In genomic region chr6:91514135-91514534, GRCm38 (mm10) we compare ENCODE assay signal across 11 mouse cellular contexts. TPM values are rescaled to one million over a fixed set of nuclear protein-coding genes. Genes with fewer than 3 reads are reported as not detected.
DNase-seq lines count a peak whose midpoint lies in the region; ATAC-seq and TF ChIP-seq lines count a peak whose summit lies in the region.
"Had no signal": no experiment of that assay in that cellular context is flagged by ENCODE, and none has a peak within 500 bp of the region (broad histone marks: within the 10 kb centered on the region; RNA-seq: fewer than 3 reads in every experiment).

No protein-coding gene starts in this region.

- H3K9me3 ChIP-seq in kidney, embryonic 16.5 days (ENCODE audit: low read length), result no peaks in the 10 kb centered on the region
- no peaks in the 10 kb centered on the region for H3K9me3 ChIP-seq in embryonic facial prominence, embryonic 14.5 days (ENCODE audit: control insufficient read depth, low read length)
- H3K9me3 ChIP-seq in liver, embryonic 14.5 days (ENCODE audit: control insufficient read depth, low read length), result no peaks in the 10 kb centered on the region
- H3K9me3 ChIP-seq: liver, embryonic 15.5 days had no signal

- H3K4me2 ChIP-seq in kidney, embryonic 16.5 days (replicated peaks; ENCODE audit: low read depth, low read length), result peak overlapping the region; percentile 76; the same call in 1 of the 2 replicates
- no peak overlapping the region for H3K4me2 ChIP-seq in embryonic facial prominence, embryonic 14.5 days (ENCODE audit: low read depth, low read length)
- peak overlapping the region; percentile 95; the same call in 1 of the 2 replicates for H3K4me2 ChIP-seq in liver, embryonic 14.5 days (ENCODE audit: low read depth)

- peaks cover 17% of the 10 kb centered on the region; the same call in 1 of the 2 replicates for H3K36me3 ChIP-seq in kidney, embryonic 16.5 days (ENCODE audit: insufficient read depth, low read length)
- peaks cover 34% of the 10 kb centered on the region for H3K36me3 ChIP-seq in embryonic facial prominence, embryonic 14.5 days (ENCODE audit: control insufficient read depth, insufficient read depth, low read length)
- H3K36me3 ChIP-seq in liver, embryonic 14.5 days (replicated peaks; ENCODE audit: control insufficient read depth, insufficient read depth, low read depth), result peaks cover 12% of the 10 kb centered on the region

- DNase-seq in kidney, postnatal 4 days, result no peak
- DNase-seq in embryonic facial prominence, embryonic 14.5 days (ENCODE audit: low spot score), result no peak
- no peak for DNase-seq in liver, embryonic 14.5 days (ENCODE audit: low read depth in 3 of 3, low spot score in 3 of 3)
- no peak for DNase-seq in left cerebral cortex, postnatal 36 days (ENCODE audit: low spot score in 2 of 2)
- DNase-seq: cerebellum, postnatal 10 days; gastrocnemius, postnatal 36 days; heart, postnatal 36 days had no signal

- TF ChIP-seq EP300 in liver, embryonic 14.5 days (IDR thresholded peaks at IDR 0.05; ENCODE audit: low read depth), result no peak

- H3K4me3 ChIP-seq in kidney, embryonic 16.5 days (ENCODE audit: low read length), result no peak overlapping the region
- peak overlapping the region; percentile 10; the same call in 1 of the 2 replicates for H3K4me3 ChIP-seq in bone marrow macrophage, adult 2 months (ENCODE audit: insufficient read depth, low read length)
- no peak overlapping the region for H3K4me3 ChIP-seq in embryonic facial prominence, embryonic 14.5 days (ENCODE audit: low read depth, low read length)
- no peak overlapping the region for H3K4me3 ChIP-seq in liver, embryonic 14.5 days (ENCODE audit: insufficient read depth in 1 of 2, low read depth in 2 of 2, low read length in 2 of 2)

- peaks cover 28% of the 10 kb centered on the region for H3K4me1 ChIP-seq in kidney, embryonic 16.5 days (ENCODE audit: insufficient read depth, low read length)
- H3K4me1 ChIP-seq in bone marrow macrophage, adult 2 months (ENCODE audit: control insufficient read depth, insufficient read depth, low read length), result peaks cover 19% of the 10 kb centered on the region
- peaks cover 19% of the 10 kb centered on the region for H3K4me1 ChIP-seq in embryonic facial prominence, embryonic 14.5 days (ENCODE audit: control insufficient read depth, insufficient read depth, low read length)
- H3K4me1 ChIP-seq in liver, embryonic 14.5 days (replicated peaks; ENCODE audit: control insufficient read depth in 2 of 2, insufficient read depth in 2 of 2, low read length in 1 of 2), result peaks cover 9 to 14% of the 10 kb centered on the region in 2 experiments

- H3K27ac ChIP-seq in kidney, embryonic 16.5 days (ENCODE audit: low read length), result no peak overlapping the region
- H3K27ac ChIP-seq in bone marrow macrophage, adult 2 months (ENCODE audit: insufficient read depth, low read depth, low read length), result no peak overlapping the region
- no peak overlapping the region for H3K27ac ChIP-seq in embryonic facial prominence, embryonic 14.5 days (replicated peaks; ENCODE audit: low read depth, low read length)
- H3K27ac ChIP-seq in liver, embryonic 14.5 days, result no peak overlapping the region
- H3K27ac ChIP-seq: liver, embryonic 15.5 days had no signal

- intact Hi-C loops in left cerebral cortex, postnatal 36 days (cut with DNase I), result no loop called here

- no peak for ATAC-seq in kidney, embryonic 16.5 days (ENCODE audit: low FRiP score, low TSS enrichment)
- no peak for ATAC-seq in embryonic facial prominence, embryonic 14.5 days (ENCODE audit: low read depth)
- ATAC-seq in liver, embryonic 14.5 days (ENCODE audit: insufficient read depth), result no peak
- no peak for ATAC-seq in megakaryocyte-erythroid progenitor cell, adult 5-6 weeks (replicated peaks; ENCODE audit: low FRiP score, low TSS enrichment, poor library complexity, severe bottlenecking)

- no peak overlapping the region for H3K9ac ChIP-seq in kidney, embryonic 16.5 days (replicated peaks; ENCODE audit: low read length)
- peak overlapping the region; percentile 69 for H3K9ac ChIP-seq in embryonic facial prominence, embryonic 14.5 days (ENCODE audit: low read depth, low read length)
- H3K9ac ChIP-seq in liver, embryonic 14.5 days (replicated peaks), result no peak overlapping the region

- no peak for TF ChIP-seq CTCF in bone marrow macrophage, adult 2 months (IDR thresholded peaks at IDR 0.05; ENCODE audit: low read depth, low read length)
- TF ChIP-seq CTCF in liver, embryonic 14.5 days (IDR thresholded peaks at IDR 0.05; ENCODE audit: low read depth), result no peak

- TF ChIP-seq POLR2A in bone marrow macrophage, adult 2 months (IDR thresholded peaks at IDR 0.05; ENCODE audit: borderline replicate concordance, low read depth, low read length), result no peak

- H3K27me3 ChIP-seq in kidney, embryonic 16.5 days (ENCODE audit: insufficient read depth, low read length), result no peaks in the 10 kb centered on the region
- H3K27me3 ChIP-seq in embryonic facial prominence, embryonic 14.5 days (replicated peaks; ENCODE audit: control insufficient read depth, insufficient read depth, low read length), result no peaks in the 10 kb centered on the region
- H3K27me3 ChIP-seq in liver, embryonic 14.5 days (ENCODE audit: control insufficient read depth, insufficient read depth, low read length), result no peaks in the 10 kb centered on the region

RNA-seq across cellular contexts. Expression of gene Xpc, which starts 1.6 kb away (rescaled TPM):
- polyA plus RNA-seq in kidney, embryonic 16.5 days (2015; fragmentation: Nextera tagmentation; extraction: Ambion mirVana), result 28.9 and 30.3 TPM in 2 replicates
- 16.3 and 17.2 TPM in 2 replicates for polyA plus RNA-seq in bone marrow macrophage, adult 2 months (2012; ENCODE audit: insufficient read depth, insufficient read length, missing spikeins)
- 12.4 and 15.6 TPM in 2 replicates for polyA plus RNA-seq in embryonic facial prominence, embryonic 14.5 days (2014; fragmentation: Nextera tagmentation; extraction: Ambion mirVana)
- polyA plus RNA-seq in liver, embryonic 14.5 days (2012; rRNA removed), result 1.8 and 2.8 TPM in 2 replicates
- polyA plus RNA-seq in liver, embryonic 14.5 days (2014; fragmentation: Nextera tagmentation; extraction: Ambion mirVana), result 3.6 and 3.7 TPM in 2 replicates
- total RNA-seq in megakaryocyte-erythroid progenitor cell, adult 5-6 weeks (2014; fragmentation: Nextera tagmentation), result 8.8 and 10.4 TPM in 2 replicates
- 25.1 and 35.4 TPM in 2 replicates for total RNA-seq in megakaryocyte-erythroid progenitor cell, adult 5-6 weeks (2017)
- total RNA-seq in left cerebral cortex, postnatal 36 days (2021), result 10 to 100 TPM; 13.2 to 14.9 TPM

RNA-seq across cellular contexts. Expression of gene Lsm3, which starts 1.6 kb away (rescaled TPM):
- polyA plus RNA-seq in kidney, embryonic 16.5 days (2015; fragmentation: Nextera tagmentation; extraction: Ambion mirVana), result 251 and 258 TPM in 2 replicates
- 65.3 and 70.2 TPM in 2 replicates for polyA plus RNA-seq in bone marrow macrophage, adult 2 months (2012; ENCODE audit: insufficient read depth, insufficient read length, missing spikeins)
- polyA plus RNA-seq in embryonic facial prominence, embryonic 14.5 days (2014; fragmentation: Nextera tagmentation; extraction: Ambion mirVana), result 223 and 228 TPM in 2 replicates
- polyA plus RNA-seq in liver, embryonic 14.5 days (2012; rRNA removed), result 56.3 and 84.8 TPM in 2 replicates
- 167 and 171 TPM in 2 replicates for polyA plus RNA-seq in liver, embryonic 14.5 days (2014; fragmentation: Nextera tagmentation; extraction: Ambion mirVana)
- total RNA-seq in megakaryocyte-erythroid progenitor cell, adult 5-6 weeks (2014; fragmentation: Nextera tagmentation), result 211 and 214 TPM in 2 replicates
- total RNA-seq in megakaryocyte-erythroid progenitor cell, adult 5-6 weeks (2017), result 372 and 520 TPM in 2 replicates
- 10 to 100 TPM; 35.0 to 41.3 TPM for total RNA-seq in left cerebral cortex, postnatal 36 days (2021)

RNA-seq across cellular contexts. Expression of gene Tmem43, which starts 40.6 kb away (rescaled TPM):
- 52.3 and 54.3 TPM in 2 replicates for polyA plus RNA-seq in kidney, embryonic 16.5 days (2015; fragmentation: Nextera tagmentation; extraction: Ambion mirVana)
- 82.3 and 87.5 TPM in 2 replicates for polyA plus RNA-seq in bone marrow macrophage, adult 2 months (2012; ENCODE audit: insufficient read depth, insufficient read length, missing spikeins)
- polyA plus RNA-seq in embryonic facial prominence, embryonic 14.5 days (2014; fragmentation: Nextera tagmentation; extraction: Ambion mirVana), result 68.2 and 69.5 TPM in 2 replicates
- 7.1 and 7.4 TPM in 2 replicates for polyA plus RNA-seq in liver, embryonic 14.5 days (2012; rRNA removed)
- polyA plus RNA-seq in liver, embryonic 14.5 days (2014; fragmentation: Nextera tagmentation; extraction: Ambion mirVana), result 9.3 and 11.3 TPM in 2 replicates
- total RNA-seq in megakaryocyte-erythroid progenitor cell, adult 5-6 weeks (2014; fragmentation: Nextera tagmentation), result 18.7 and 19.4 TPM in 2 replicates
- total RNA-seq in megakaryocyte-erythroid progenitor cell, adult 5-6 weeks (2017), result 16.0 and 22.4 TPM in 2 replicates
- 10 to 100 TPM; 24.9 to 29.6 TPM for total RNA-seq in left cerebral cortex, postnatal 36 days (2021)

RNA-seq across cellular contexts. Expression of gene Chchd4, which starts 40.8 kb away (rescaled TPM):
- polyA plus RNA-seq in kidney, embryonic 16.5 days (2015; fragmentation: Nextera tagmentation; extraction: Ambion mirVana), result 32.8 and 34.2 TPM in 2 replicates
- polyA plus RNA-seq in bone marrow macrophage, adult 2 months (2012; ENCODE audit: insufficient read depth, insufficient read length, missing spikeins), result 5.5 and 6.7 TPM in 2 replicates
- polyA plus RNA-seq in embryonic facial prominence, embryonic 14.5 days (2014; fragmentation: Nextera tagmentation; extraction: Ambion mirVana), result 22.7 and 24.8 TPM in 2 replicates
- 5.0 and 6.6 TPM in 2 replicates for polyA plus RNA-seq in liver, embryonic 14.5 days (2012; rRNA removed)
- polyA plus RNA-seq in liver, embryonic 14.5 days (2014; fragmentation: Nextera tagmentation; extraction: Ambion mirVana), result 14.1 and 14.9 TPM in 2 replicates
- 23.1 and 26.8 TPM in 2 replicates for total RNA-seq in megakaryocyte-erythroid progenitor cell, adult 5-6 weeks (2014; fragmentation: Nextera tagmentation)
- 24.1 and 24.9 TPM in 2 replicates for total RNA-seq in megakaryocyte-erythroid progenitor cell, adult 5-6 weeks (2017)
- 10 to 100 TPM; 19.8 to 21.1 TPM for total RNA-seq in left cerebral cortex, postnatal 36 days (2021)
